Mouse (Mus musculus) liver, embryonic 14.5 days (tissue): ENCODE data around the gene Gck.

Experiments used
- CTCF ChIP-seq: IDR thresholded peaks from 2 replicates; pipeline ENCODE4 v1.5.1; 2016; ENCODE audit warnings: antibody characterized with exemption, low read depth, control low read depth
- EP300 ChIP-seq: IDR thresholded peaks from 2 replicates; pipeline ENCODE4 v1.6.1; 2016; ENCODE audit warnings: antibody characterized with exemption, low read depth

DNA sequence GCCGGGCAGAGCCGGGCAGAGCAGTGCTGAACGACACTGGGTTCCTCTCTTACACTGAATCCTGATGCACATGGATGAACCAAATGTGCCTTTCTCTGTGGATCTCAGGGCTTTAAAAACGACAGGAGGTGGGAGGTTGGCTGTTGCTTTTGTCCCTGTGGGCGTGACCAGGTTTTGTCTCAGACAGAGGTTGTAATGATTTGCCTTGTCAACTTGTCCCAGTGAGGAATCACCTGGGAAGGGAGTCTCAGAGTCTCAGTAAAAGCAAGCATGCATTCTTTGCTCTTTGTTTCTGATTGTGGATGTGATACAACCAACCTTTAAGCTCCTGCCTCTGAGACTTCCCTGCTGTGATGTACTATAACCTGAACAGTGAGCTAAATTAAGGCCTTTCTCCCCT is 42.8 kb downstream of the Gck start:
- TF ChIP-seq CTCF (no peak), EP300 (no peak)
